Mouse (Mus musculus): ENCODE measurements around the gene Esrrb.

Esrrb gene

GRCm38 (mm10) chr12:86501728-86502127, 140.8 kb downstream of the Esrrb start:
- no peak for DNase-seq

- no peak for DNase-seq
Observed at GRCm38 (mm10) chr12:86503921-86504320, 143.0 kb downstream of the Esrrb start.

DNA sequence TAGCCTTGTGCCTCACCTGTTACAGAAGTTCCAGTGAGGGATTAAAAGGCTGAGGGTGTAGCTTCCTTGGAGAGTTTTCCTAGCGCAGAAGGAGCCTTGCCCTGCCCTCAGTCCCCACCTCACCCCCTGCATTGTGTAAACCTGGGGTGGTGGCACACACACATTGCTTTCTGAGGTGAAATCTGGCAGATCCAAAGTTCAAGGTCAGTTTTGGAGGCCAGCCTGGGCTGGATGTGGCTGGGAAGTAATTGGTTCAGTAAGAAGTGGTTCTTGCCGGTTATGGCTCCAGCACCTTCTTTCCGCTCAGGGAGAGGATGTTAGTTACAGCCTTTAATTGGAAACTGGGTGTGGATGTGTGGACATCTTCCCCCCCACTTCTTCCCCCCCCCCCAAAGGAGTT, 143.4 kb downstream of the Esrrb start:
- DNase-seq = no peak

DNA sequence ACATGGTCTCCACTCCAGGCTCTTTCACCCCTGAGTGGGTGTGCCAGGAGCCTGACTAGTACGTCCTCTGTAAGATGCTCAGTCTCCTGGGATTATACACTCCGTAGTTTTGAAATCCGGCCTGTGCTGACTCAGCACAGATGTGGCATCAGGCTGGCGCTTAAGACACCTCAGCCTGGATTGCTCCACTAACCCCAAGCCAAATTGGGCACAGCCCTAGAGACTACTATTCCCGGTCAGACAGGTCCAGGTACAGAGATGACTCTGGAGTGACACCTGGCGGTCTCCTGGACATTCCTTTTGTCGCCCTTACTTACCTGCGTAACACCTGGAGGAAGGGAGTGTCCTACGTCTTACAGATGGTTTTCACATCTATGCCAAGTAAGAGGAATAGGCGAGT, 146.8 kb downstream of the Esrrb start:
- DNase-seq = no peak

DNA sequence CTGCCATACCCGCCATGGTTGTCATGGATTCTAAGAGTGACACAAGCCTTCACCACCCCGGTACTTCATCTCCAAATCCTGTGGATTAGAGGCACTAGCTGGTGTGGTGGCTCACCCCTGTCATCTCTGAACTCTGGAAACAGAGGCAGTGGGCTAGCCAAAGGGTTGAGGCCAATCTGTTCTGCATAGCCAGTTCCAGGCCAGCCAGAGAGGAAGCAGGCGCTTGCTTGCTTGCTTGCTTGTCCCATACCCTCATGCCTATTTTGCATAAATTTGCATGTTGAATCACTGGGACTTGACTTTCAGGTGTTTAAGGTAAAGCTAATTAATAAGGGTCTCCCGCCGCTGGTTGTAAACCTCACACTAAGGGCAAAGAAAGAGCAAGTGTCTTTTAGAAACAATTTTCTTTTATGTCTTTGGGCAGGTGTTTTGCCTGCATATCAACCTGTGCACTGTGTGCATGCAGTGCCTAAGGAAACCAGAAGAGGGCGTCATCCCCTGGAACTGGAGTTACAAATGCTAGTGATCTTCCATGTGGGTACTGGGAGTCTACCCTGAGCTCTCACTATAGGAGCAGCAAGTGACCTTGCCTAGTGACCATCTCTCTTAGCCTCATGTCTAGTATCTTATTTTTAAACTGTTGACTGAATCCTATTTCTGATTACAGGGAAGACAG, 147.5 kb downstream of the Esrrb start:
- no peak for DNase-seq

DNA sequence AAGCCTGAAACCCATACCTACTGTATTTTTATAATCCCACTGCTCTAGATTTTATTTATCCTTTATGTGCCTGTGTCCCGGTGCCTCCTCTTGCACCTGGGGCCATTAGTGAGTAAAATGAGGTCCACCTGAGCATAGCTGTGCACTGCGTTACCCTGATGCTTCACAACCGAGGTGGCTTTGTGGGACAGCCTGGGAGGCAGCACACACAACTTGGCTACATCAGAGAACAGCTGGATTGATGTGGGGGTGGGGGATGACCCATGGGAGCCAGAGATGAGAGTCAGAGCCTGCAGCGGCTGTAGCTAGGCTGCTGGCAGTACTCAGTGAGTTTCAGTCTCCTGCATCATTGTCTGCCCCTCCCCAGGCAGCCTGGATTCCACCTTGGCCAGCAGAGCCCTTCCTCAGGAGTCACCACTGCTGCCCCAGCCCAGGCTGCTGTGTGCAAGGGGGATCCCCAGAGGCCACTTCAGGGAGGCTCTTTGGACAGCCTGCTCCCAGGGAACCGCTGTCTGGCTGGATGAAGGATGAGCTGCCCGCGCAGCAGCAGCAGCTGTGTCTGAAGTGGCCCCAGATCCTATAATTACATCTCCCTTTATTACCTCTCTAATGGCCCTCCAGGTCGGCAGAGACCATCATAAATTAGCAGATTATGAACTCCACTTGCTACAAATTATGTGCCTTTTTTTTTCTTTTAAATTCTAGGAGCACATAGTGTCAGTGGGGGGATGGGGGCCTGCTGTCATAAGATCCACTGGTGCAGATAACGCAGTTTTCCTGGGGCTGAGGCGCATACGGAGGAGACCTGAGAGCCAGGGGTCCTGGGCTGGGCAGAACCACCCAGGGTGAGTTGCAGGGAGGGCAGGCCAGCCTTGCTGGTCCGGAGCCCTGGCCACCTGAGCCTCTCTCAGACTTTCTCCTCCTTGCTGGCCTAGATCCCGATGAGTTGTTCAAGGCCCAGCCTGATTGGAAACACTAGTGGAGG, 148.7 kb downstream of the Esrrb start:
- no peak for DNase-seq

DNA sequence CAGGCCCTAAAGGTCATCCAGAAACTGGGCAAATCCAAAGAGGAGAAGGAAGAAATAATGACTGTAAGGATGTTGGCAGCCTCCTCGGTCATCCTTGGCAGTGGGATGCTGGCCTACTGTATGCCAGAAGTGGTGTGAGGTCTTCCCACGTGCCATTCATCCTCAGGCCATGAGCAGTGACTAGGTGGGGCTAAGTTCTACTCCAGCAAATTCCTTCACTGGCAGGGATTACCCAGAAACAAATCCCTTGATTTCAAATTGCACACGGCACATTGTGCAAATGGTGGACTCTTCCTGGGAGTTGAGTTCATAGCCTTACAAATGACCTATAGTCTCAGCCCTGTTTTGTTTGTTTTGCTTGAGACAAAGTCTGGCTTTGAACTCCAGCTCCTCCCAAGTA, 151.4 kb downstream of the Esrrb start:
- DNase-seq = no peak

DNA sequence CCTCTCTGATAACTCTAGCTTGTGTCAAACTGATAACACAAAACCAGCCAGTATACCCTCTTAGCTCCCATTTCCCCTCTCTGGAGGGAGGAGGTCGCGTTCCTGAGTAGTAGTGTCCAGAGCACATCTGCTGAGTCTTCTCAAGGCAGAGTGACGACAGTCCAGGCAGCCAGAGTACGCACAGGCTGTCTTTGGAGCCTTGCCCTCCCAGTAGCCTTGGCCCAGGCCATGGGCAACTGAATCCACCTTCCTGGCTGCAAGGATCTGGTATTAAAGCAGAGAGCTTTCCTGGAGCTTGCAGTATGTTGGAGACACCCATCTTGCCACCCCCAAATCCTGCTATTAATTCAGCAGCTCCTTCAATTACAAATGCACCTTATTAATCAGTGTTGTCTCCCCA, 152.7 kb downstream of the Esrrb start:
- DNase-seq = no peak

DNA sequence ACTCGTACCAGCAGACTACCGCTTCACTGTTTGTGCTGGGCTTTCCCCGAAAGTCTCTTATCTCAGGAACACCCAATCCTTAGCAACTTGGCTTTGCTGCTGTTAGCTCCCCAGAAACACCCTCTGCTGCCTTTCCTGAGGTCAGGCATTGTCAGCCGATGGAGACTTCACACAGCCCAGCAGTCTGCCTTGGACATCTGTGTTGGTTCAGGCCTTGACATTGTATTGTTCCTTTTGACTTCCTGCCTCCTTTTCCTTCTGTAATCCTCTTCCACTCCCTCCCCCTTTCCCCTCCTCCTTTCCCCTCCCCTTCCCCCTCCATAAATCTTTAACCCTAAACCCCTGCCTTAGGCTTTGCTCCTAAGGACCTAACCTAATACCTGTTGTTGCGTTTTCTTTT, 155.7 kb downstream of the Esrrb start:
- DNase-seq = no peak

- peak; percentile 21 to 47 for DNase-seq
Observed at GRCm38 (mm10) chr12:86517721-86518120, 156.8 kb downstream of the Esrrb start.

DNA sequence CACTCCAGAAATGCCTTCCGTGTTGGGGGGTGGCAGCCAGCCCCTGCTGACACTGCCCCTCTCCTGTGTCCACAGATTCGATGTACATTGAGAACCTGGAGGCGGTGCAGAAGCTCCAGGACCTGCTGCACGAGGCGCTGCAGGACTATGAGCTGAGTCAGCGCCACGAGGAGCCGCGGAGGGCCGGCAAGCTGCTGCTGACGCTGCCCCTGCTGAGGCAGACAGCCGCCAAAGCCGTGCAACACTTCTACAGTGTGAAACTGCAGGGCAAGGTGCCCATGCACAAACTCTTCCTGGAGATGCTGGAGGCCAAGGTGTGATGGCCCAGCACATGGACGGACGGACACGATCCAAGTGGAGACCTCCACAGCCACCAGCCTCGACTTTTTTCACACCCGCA, 157.8 kb downstream of the Esrrb start:
- peak; percentile 52 to 57 for DNase-seq

- peak; percentile 80 to 85 for DNase-seq
Observed at GRCm38 (mm10) chr12:86534283-86534682, 173.4 kb downstream of the Esrrb start.

DNA sequence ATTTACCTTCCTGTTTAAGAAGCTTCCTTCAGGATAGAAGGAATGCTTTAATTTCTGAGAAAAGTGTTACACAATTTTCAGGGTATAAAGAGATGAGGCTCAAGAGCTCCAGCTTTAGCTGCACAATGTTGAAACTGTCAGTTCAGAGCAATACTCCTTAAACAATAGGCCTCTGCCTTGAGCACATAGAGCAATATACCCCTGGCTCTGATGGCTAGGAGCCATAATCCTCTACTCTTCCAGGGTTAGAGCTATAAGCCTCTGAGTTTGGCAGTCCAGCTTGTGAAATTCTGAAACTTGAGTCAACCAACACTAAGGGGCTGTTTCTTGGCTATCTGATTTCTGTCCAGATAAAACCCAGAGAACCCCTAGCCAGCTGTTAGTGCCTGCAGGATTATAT, 176.9 kb downstream of the Esrrb start:
- DNase-seq = no peak

DNA sequence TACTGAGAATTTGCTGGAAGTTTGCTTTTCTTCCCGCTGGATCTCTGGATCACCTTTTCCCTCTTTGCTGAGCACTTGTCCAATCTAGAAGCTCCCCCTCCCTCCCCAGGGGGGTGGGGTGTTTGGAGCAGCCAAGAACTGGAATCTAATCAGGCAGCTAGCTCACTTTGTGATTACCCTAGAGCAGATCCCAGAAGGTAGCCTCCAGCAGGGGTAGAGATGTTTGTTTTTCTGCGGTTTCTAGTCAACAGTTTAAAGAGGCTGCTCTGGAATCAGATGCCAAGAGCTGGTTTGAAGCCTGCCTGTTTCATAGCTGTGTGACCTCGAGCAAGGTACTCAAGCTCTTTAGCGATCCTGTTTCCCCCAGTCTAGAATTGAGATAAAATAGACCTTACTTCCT, 177.8 kb downstream of the Esrrb start:
- DNase-seq = no peak

- DNase-seq = no peak
Observed at GRCm38 (mm10) chr12:86539511-86539910, 178.6 kb downstream of the Esrrb start.

DNA sequence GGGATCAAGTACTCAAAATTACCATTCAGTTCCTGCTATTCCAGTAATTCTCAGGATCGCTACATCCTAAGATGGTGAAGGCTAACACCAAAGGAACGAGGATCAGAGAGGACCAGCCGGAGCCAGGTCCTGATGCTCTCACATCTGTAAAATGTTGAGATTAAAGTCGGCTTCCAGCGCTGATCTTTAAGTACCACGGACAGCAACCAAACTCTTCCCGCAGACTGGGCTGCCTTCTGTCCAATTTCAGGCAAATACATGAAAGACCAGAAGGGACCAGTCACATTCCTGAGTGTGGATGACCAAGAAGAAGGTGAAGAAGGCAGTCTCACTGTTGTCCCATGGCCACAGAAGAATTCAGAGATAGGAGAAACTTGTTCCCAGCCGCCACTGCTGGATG, 186.9 kb downstream of the Esrrb start:
- DNase-seq = no peak

GRCm38 (mm10) chr12:86553037-86553436, 192.1 kb downstream of the Esrrb start:
- no peak for DNase-seq

GRCm38 (mm10) chr12:86556796-86557517, 196.0 kb downstream of the Esrrb start:
- no peak for DNase-seq

DNA sequence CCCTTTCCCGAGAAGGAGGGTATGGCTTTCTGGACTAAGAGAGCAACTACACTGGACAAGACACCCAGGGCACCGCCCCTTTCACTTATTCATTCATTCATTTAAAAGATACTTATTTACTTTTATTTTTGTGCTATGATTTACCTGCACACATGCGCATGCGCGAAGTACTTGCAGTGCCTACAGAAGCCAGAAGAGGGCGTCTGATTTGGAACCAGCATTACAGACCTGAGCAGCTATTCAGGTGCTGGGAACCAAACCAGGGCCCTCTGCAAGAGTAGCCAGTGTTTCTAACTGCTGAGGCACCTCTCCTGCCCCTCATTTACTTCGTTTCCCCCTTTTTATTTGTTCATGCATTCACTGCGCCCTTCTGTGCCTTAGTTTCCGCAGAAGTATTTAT, 198.0 kb downstream of the Esrrb start:
- DNase-seq = no peak

DNA sequence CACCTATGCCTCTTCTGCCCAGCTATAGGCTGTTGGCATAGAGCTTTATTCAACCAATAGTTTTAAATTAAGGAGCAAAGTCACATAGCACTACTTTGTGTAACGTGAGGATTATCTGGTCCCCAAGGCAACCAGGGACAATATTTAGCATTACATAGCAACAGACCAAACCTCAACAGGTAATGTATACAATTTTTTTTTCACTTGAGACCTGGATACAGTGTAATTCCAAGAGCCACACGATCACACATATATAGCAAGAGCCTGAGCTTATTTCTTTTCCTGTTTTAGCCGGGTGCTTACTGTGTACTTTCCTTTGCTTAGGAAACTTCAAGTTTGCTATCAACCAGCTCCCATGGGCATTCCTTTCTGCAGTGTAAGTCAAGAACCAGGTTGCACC, 201.8 kb downstream of the Esrrb start:
- no peak for DNase-seq

DNA sequence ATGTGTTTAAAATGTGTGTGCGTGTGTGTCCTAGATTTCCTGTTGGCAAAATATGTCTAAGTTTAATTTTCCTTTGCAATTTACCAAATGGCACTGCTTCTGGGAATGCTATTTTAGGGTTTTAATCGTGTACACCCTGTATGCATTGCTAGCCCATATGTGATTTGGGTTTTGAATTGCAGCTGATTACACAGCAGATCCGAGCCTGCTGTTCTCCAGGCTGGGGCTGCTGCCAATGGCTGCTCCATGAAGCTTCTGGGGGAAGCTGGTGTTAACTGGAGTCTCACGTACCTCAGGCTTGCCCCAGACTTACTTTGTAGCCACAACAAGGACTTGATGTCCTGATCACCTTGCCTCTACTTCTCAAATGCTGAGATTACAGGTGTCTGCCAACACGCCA, 205.1 kb downstream of the Esrrb start:
- DNase-seq = no peak

Data from cerebellum, postnatal 14 days (tissue).